In the genomic region with DNA sequence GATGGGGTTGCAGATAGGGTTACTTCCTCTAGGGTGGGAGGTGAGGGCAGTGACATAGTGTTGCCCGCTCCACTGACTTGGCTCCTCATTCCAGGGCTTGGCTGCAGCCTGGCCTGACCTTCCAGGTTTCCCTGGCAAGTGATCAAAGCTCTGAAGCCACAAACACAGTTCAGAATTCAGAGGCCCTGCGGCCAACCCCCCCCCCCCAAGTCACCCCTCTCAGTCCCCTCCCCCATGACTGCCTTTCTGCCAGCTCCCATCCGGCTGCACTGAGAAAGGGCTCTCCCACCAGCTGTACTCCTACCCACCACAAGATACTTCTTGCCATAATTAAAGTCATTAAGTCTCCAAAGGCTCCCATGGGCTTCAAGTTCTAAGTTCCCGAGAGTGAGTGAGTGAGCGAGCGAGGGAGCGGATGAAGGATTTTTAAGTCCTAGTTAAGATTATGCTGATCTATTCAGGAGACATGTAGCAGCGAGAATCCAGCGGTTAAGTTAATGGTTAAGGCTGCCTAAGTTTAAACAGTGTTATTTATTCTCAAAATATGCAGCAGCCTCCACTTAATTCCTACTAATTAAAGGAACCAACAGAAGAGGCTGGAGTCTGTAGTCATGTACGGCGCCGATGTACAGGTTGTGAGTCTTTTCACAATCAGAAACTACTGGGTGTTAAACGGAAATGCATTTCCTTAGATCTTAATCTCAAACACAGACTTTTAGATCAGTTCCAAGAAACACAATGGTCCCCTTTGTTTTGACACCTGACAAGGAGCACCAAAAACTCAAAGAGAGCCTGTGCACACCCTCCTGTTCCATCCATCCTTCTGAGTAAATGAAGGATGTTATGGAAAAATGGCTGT, we compare ENCODE assay signal across 8 mouse cellular contexts. TPM values are rescaled to one million over a fixed set of nuclear protein-coding genes. Genes with fewer than 3 reads are reported as not detected.
DNase-seq lines count a peak whose midpoint lies in the region; ATAC-seq lines count a peak whose summit lies in the region.

No protein-coding gene starts in this region.

- peaks cover 2 to 32% of the 10 kb centered on the region in 2 experiments; a peak in 3 of 4 replicates for H3K4me1 ChIP-seq in heart, embryonic 14.5 days (ENCODE audit: control insufficient read depth in 2 of 2, insufficient read depth in 2 of 2, low read length in 2 of 2)

- intact Hi-C loops in gastrocnemius, postnatal 14 days (cut with DNase I; ENCODE audit: low total_unique reads): no loop called here
- intact Hi-C loops in gastrocnemius, postnatal 36 days (cut with DNase I): no loop called here

- no peaks in the 10 kb centered on the region for H3K36me3 ChIP-seq in heart, embryonic 14.5 days (ENCODE audit: control insufficient read depth, insufficient read depth, low read length)

- H3K4me2 ChIP-seq in heart, embryonic 14.5 days (ENCODE audit: low read length): peak overlapping the region; percentile 31; the same call in 1 of the 2 replicates

- H3K27me3 ChIP-seq in heart, embryonic 14.5 days (ENCODE audit: control insufficient read depth, insufficient read depth, low read length): no peaks in the 10 kb centered on the region

- H3K9ac ChIP-seq in heart, embryonic 14.5 days (ENCODE audit: low read length): no peak overlapping the region

- ATAC-seq in heart, embryonic 14.5 days (ENCODE audit: insufficient number of reproducible peaks, insufficient read depth, low FRiP score, low read depth): peak; percentile 59

- no peaks in the 10 kb centered on the region for H3K9me3 ChIP-seq in heart, embryonic 14.5 days (ENCODE audit: control insufficient read depth, low read length)

- no peak overlapping the region for H3K4me3 ChIP-seq in heart, embryonic 14.5 days (ENCODE audit: control insufficient read depth in 1 of 2, insufficient read depth in 1 of 2, low read depth in 1 of 2, low read length in 2 of 2)

- peak overlapping the region in 1 of 2 experiments; percentile 33; a peak in 2 of 4 replicates for H3K27ac ChIP-seq in heart, embryonic 14.5 days (replicated peaks in 1 of 2; ENCODE audit: control insufficient read depth in 1 of 2, insufficient read depth in 1 of 2, low read depth in 2 of 2, low read length in 2 of 2)

- 38% methylated on average over 13 of the region's 13 CpGs for WGBS in heart, embryonic 14.5 days

- DNase-seq in gastrocnemius, postnatal 14 days: peak; percentile 20
- no peak for DNase-seq in gastrocnemius, postnatal 36 days
- DNase-seq in adrenal gland, postnatal 4 days (ENCODE audit: low spot score in 2 of 2): peak; percentile 27 to 56
- DNase-seq in kidney, postnatal 36 days: peak; percentile 86 to 93
- peak; percentile 56 for DNase-seq in mesoderm, embryonic 11.5 days (ENCODE audit: low read depth, low spot score)
- DNase-seq in thymus, postnatal 36 days: peak; percentile 47 to 59
- no peak for DNase-seq in right cerebral cortex, postnatal 25 days

RNA-seq across cellular contexts. Expression of a gene that starts 36.0 kb away (rescaled TPM):
- total RNA-seq in gastrocnemius, postnatal 14 days (2021): 10 to 100 TPM; 46.8 to 48.1 TPM
- 10 to 100 TPM; 39.6 to 51.4 TPM for total RNA-seq in gastrocnemius, postnatal 36 days (2021)
- 10 to 100 TPM; 26.9 to 27.2 TPM for total RNA-seq in adrenal gland, postnatal 4 days (2021)
- 20.9 and 24.8 TPM in 2 replicates for polyA plus RNA-seq in heart, embryonic 14.5 days (2014; fragmentation: Nextera tagmentation; extraction: Ambion mirVana)

Comparison
In these comparisons a context has a peak if more than half of its experiments do, and no peak if none do; other contexts are left out.
1. DNase-seq: peak in gastrocnemius, postnatal 14 days (single experiment), adrenal gland, postnatal 4 days (2 of 2), kidney, postnatal 36 days (2 of 2), mesoderm, embryonic 11.5 days (single experiment) and thymus, postnatal 36 days (2 of 2); none in gastrocnemius, postnatal 36 days (0 of 2) and right cerebral cortex, postnatal 25 days (single experiment).